Mouse (Mus musculus) intestine, embryonic 16.5 days (tissue): ENCODE measurements at regions not wholly inside any gene's neighbourhood (a gene's known extent, or its start where the extent isn't known, plus 50 kb on each side); places are given as distances from the start of the nearest gene placed in this dataset.

Experiments
- ATAC-seq: fragments of 200-750 bp; cut with Nextera tagmentation; 2 replicates; pipeline ENCODE4 v1.8.0; 2017; ENCODE audit warnings: moderate TSS enrichment, moderate library complexity
- H3K27ac ChIP-seq: fragments of 300-500 bp; sonication (generic); 2 replicates; pipeline ENCODE4 v1.5.1; 2014; ENCODE audit warnings: mild to moderate bottlenecking, low read length
- H3K27me3 ChIP-seq: fragments of 300-500 bp; sonication (generic); replicated peaks from 2 replicates; pipeline ENCODE4 v1.6.1; 2014; ENCODE audit warnings: low read length, control low read depth, mixed read lengths; ENCODE audit not compliant: control insufficient read depth, insufficient read depth
- H3K36me3 ChIP-seq: fragments of 300-500 bp; sonication (generic); 2 replicates; pipeline ENCODE4 v1.6.1; 2014; ENCODE audit warnings: low read length, control low read depth; ENCODE audit not compliant: control insufficient read depth, insufficient read depth
- H3K4me1 ChIP-seq: fragments of 300-500 bp; sonication (generic); 2 replicates; pipeline ENCODE4 v1.6.1; 2014; ENCODE audit warnings: low read length, control low read depth, mixed read lengths; ENCODE audit not compliant: control insufficient read depth, insufficient read depth
- H3K4me2 ChIP-seq: fragments of 300-500 bp; sonication (generic); 2 replicates; pipeline ENCODE4 v1.6.1; 2014; ENCODE audit warnings: low read depth, low read length, control low read depth
- H3K4me3 ChIP-seq: fragments of 300-500 bp; sonication (generic); 2 replicates; pipeline ENCODE4 v1.5.1; 2014; ENCODE audit warnings: mild to moderate bottlenecking, low read length
- H3K9ac ChIP-seq: fragments of 300-500 bp; sonication (generic); 2 replicates; pipeline ENCODE4 v1.6.1; 2014; ENCODE audit warnings: low read depth, low read length
- H3K9me3 ChIP-seq: fragments of 300-500 bp; sonication (generic); 2 replicates; pipeline ENCODE4 v1.6.1; 2016; ENCODE audit warnings: low read length, control low read depth; ENCODE audit not compliant: control insufficient read depth
- WGBS: fragments of 180-500 bp; shearing (Covaris S2); extraction: QIAGEN DNeasy Blood & Tissue Kit; methylation state at CpG from one replicate; pipeline ENCODE4 v1.1.7; 2014; 5-methylcytosine and 5-hydroxymethylcytosine counted together

GRCm38 (mm10) chr8:15235410-15235809 is 189.5 kb upstream of the BB014433 start:
- Histone ChIP-seq H3K36me3 (no peaks in the 10 kb centered on the region), H3K4me1 (no peaks in the 10 kb centered on the region), H3K4me3 (no peak overlapping the region), H3K27ac (no peak overlapping the region), H3K9ac (no peak overlapping the region), H3K9me3 (no peaks in the 10 kb centered on the region), H3K27me3 (no peaks in the 10 kb centered on the region), H3K4me2 (no peak overlapping the region)
- 60% methylated on average over 3 of the region's 3 CpGs for WGBS
- ATAC-seq, result no peak

GRCm38 (mm10) chr8:15233241-15233640 is 187.4 kb upstream of the BB014433 start:
- no peak overlapping the region for H3K4me2 ChIP-seq
- no peaks in the 10 kb centered on the region for H3K27me3 ChIP-seq
- H3K36me3 ChIP-seq, result no peaks in the 10 kb centered on the region
- no peak for ATAC-seq
- no peak overlapping the region for H3K27ac ChIP-seq
- no peaks in the 10 kb centered on the region for H3K4me1 ChIP-seq
- no peak overlapping the region for H3K9ac ChIP-seq
- no peak overlapping the region for H3K4me3 ChIP-seq
- H3K9me3 ChIP-seq, result no peaks in the 10 kb centered on the region
- WGBS, result 58% methylated on average over 8 of the region's 8 CpGs

GRCm38 (mm10) chr8:15230217-15230616 is 184.3 kb upstream of the BB014433 start:
- H3K27me3 ChIP-seq, result no peaks in the 10 kb centered on the region
- WGBS, result 60% methylated on average over 2 of the region's 2 CpGs
- no peaks in the 10 kb centered on the region for H3K4me1 ChIP-seq
- H3K27ac ChIP-seq, result no peak overlapping the region
- no peak overlapping the region for H3K4me2 ChIP-seq
- ATAC-seq, result no peak
- H3K9me3 ChIP-seq, result no peaks in the 10 kb centered on the region
- no peak overlapping the region for H3K9ac ChIP-seq
- no peak overlapping the region for H3K4me3 ChIP-seq
- no peaks in the 10 kb centered on the region for H3K36me3 ChIP-seq

GRCm38 (mm10) chr8:15221211-15221912 is 175.5 kb upstream of the BB014433 start:
- Histone ChIP-seq H3K4me3 (no peak overlapping the region), H3K9ac (no peak overlapping the region), H3K27ac (no peak overlapping the region), H3K4me1 (no peaks in the 10 kb centered on the region), H3K9me3 (no peaks in the 10 kb centered on the region), H3K27me3 (no peaks in the 10 kb centered on the region), H3K4me2 (no peak overlapping the region), H3K36me3 (no peaks in the 10 kb centered on the region)
- 39% methylated on average over 13 of the region's 13 CpGs for WGBS
- no peak for ATAC-seq

- peak; percentile 84 for ATAC-seq
- H3K36me3 ChIP-seq, result no peaks in the 10 kb centered on the region
- WGBS, result 50% methylated on average over 6 of the region's 6 CpGs
- peak overlapping the region; percentile 61; the same call in 1 of the 2 replicates for H3K27ac ChIP-seq
- no peaks in the 10 kb centered on the region for H3K4me1 ChIP-seq
- H3K9ac ChIP-seq, result no peak overlapping the region
- no peak overlapping the region for H3K4me3 ChIP-seq
- H3K27me3 ChIP-seq, result no peaks in the 10 kb centered on the region
- H3K4me2 ChIP-seq, result no peak overlapping the region
- no peaks in the 10 kb centered on the region for H3K9me3 ChIP-seq
These were observed 164.1 kb upstream of the BB014433 start for GRCm38 (mm10) chr8:15209856-15210521.

- 85% methylated on average over 6 of the region's 6 CpGs for WGBS
- H3K4me1 ChIP-seq, result no peaks in the 10 kb centered on the region
These were observed 155.7 kb upstream of the BB014433 start for GRCm38 (mm10) chr8:15201556-15201955.

GRCm38 (mm10) chr8:15190708-15191107 is 144.8 kb upstream of the BB014433 start:
- Histone ChIP-seq H3K4me1 (no peaks in the 10 kb centered on the region), H3K4me2 (no peak overlapping the region), H3K27me3 (no peaks in the 10 kb centered on the region), H3K9me3 (no peaks in the 10 kb centered on the region), H3K36me3 (no peaks in the 10 kb centered on the region), H3K9ac (no peak overlapping the region), H3K4me3 (no peak overlapping the region), H3K27ac (no peak overlapping the region)
- no peak for ATAC-seq
- 69% methylated on average over 3 of the region's 3 CpGs for WGBS

More at GRCm38 (mm10) chr8:15201556-15201955, 155.7 kb upstream of the BB014433 start:
- Histone ChIP-seq H3K9me3 (no peaks in the 10 kb centered on the region), H3K27me3 (no peaks in the 10 kb centered on the region), H3K4me3 (no peak overlapping the region), H3K27ac (no peak overlapping the region), H3K36me3 (no peaks in the 10 kb centered on the region), H3K4me2 (no peak overlapping the region), H3K9ac (no peak overlapping the region)
- ATAC-seq, result no peak

- 58% methylated on average over 10 of the region's 10 CpGs for WGBS
- Histone ChIP-seq H3K27ac (no peak overlapping the region), H3K9me3 (no peaks in the 10 kb centered on the region), H3K9ac (no peak overlapping the region), H3K4me1 (no peaks in the 10 kb centered on the region), H3K27me3 (no peaks in the 10 kb centered on the region), H3K36me3 (no peaks in the 10 kb centered on the region), H3K4me3 (no peak overlapping the region), H3K4me2 (no peak overlapping the region)
- ATAC-seq, result no peak
These were observed 143.3 kb upstream of the BB014433 start for GRCm38 (mm10) chr8:15189079-15189612.
